In the genomic region with DNA sequence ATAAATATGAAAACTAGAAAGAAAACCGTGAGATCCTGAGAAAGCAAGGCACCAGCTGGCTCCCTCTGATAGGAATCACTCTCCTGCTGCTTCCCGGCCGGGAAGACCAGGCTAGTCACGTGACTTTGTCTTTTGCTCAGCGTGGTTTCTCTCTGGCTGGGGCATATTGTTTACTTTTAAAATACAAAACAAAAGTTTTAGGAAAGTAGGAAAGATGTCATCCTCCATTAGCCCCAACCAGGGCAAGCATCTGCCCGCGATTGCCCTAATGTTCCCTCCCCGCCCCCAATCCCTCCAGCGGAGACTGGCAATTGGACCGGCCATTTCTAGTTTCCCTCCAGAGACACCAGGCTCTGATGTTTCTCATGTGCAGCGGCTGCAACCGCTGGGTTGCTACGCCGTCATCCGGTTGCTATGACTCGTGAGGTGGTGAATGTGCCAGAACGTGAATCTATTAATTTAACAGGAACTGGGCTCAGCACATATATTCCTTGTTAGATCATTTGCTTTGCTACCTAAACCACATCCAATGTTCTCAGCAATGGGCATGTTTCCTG, we compare ENCODE assay signal across 8 mouse cellular contexts. TPM values are rescaled to one million over a fixed set of nuclear protein-coding genes. Genes with fewer than 3 reads are reported as not detected.
DNase-seq lines count a peak whose midpoint lies in the region; ATAC-seq lines count a peak whose summit lies in the region.

No protein-coding gene starts in this region.

- H3K4me3 ChIP-seq in intestine, embryonic 14.5 days (ENCODE audit: low read depth, low read length), result peak overlapping the region; percentile 35
- peak overlapping the region; percentile 32 for H3K4me3 ChIP-seq in limb, embryonic 15.5 days
- peak overlapping the region; percentile 29 for H3K4me3 ChIP-seq in midbrain, embryonic 14.5 days (replicated peaks; ENCODE audit: low read depth, low read length)
- H3K4me3 ChIP-seq in stomach, embryonic 15.5 days (replicated peaks), result peak overlapping the region; percentile 36

- no peaks in the 10 kb centered on the region for H3K27me3 ChIP-seq in intestine, embryonic 14.5 days (replicated peaks; ENCODE audit: control insufficient read depth, insufficient read depth, low read length)
- H3K27me3 ChIP-seq in limb, embryonic 15.5 days, result no peaks in the 10 kb centered on the region
- H3K27me3 ChIP-seq in midbrain, embryonic 14.5 days (ENCODE audit: control insufficient read depth, insufficient read depth, low read length), result no peaks in the 10 kb centered on the region
- H3K27me3 ChIP-seq in stomach, embryonic 15.5 days (replicated peaks), result no peaks in the 10 kb centered on the region

- H3K9me3 ChIP-seq in intestine, embryonic 14.5 days (ENCODE audit: control insufficient read depth, low read length), result no peaks in the 10 kb centered on the region
- H3K9me3 ChIP-seq in limb, embryonic 15.5 days, result no peaks in the 10 kb centered on the region
- H3K9me3 ChIP-seq in midbrain, embryonic 14.5 days (ENCODE audit: control insufficient read depth, low read length), result no peaks in the 10 kb centered on the region
- no peaks in the 10 kb centered on the region for H3K9me3 ChIP-seq in stomach, embryonic 15.5 days

- no peaks in the 10 kb centered on the region for H3K36me3 ChIP-seq in intestine, embryonic 14.5 days (ENCODE audit: control insufficient read depth, insufficient read depth, low read length)
- no peaks in the 10 kb centered on the region for H3K36me3 ChIP-seq in limb, embryonic 15.5 days
- H3K36me3 ChIP-seq in midbrain, embryonic 14.5 days (ENCODE audit: control insufficient read depth, insufficient read depth, low read length), result no peaks in the 10 kb centered on the region
- H3K36me3 ChIP-seq in stomach, embryonic 15.5 days, result no peaks in the 10 kb centered on the region

- peak; percentile 60 for DNase-seq in spleen, adult 12 weeks (ENCODE audit: low spot score)
- DNase-seq in spleen, postnatal 14 days (ENCODE audit: low spot score in 2 of 2), result no peak
- peak; percentile 77 for DNase-seq in embryo, embryonic 10 days (ENCODE audit: low spot score)
- peak; percentile 23 to 61 for DNase-seq in gastrocnemius, postnatal 36 days
- peak; percentile 85 for DNase-seq in intestine, embryonic 14.5 days (ENCODE audit: low spot score)
- DNase-seq in midbrain, embryonic 14.5 days, result peak; percentile 83

- H3K4me1 ChIP-seq in intestine, embryonic 14.5 days (replicated peaks; ENCODE audit: control insufficient read depth, insufficient read depth, low read length), result 0 out of 2 replicates have a peak, but pooled peaks cover 2% of the 10 kb centered on the region
- peaks cover 23% of the 10 kb centered on the region for H3K4me1 ChIP-seq in limb, embryonic 15.5 days
- H3K4me1 ChIP-seq in midbrain, embryonic 14.5 days (ENCODE audit: control insufficient read depth, insufficient read depth, low read length), result peaks cover 18% of the 10 kb centered on the region
- peaks cover 7% of the 10 kb centered on the region for H3K4me1 ChIP-seq in stomach, embryonic 15.5 days

- H3K4me2 ChIP-seq in intestine, embryonic 14.5 days (ENCODE audit: low read length), result peak overlapping the region; percentile 54
- H3K4me2 ChIP-seq in limb, embryonic 15.5 days, result peak overlapping the region; percentile 54
- peak overlapping the region; percentile 54 for H3K4me2 ChIP-seq in midbrain, embryonic 14.5 days (ENCODE audit: low read length)
- peak overlapping the region; percentile 51 for H3K4me2 ChIP-seq in stomach, embryonic 15.5 days

- ATAC-seq in intestine, embryonic 14.5 days (replicated peaks; ENCODE audit: low FRiP score, low TSS enrichment, low read depth), result no peak; the same call in 1 of the 2 replicates
- peak; percentile 52; the same call in 1 of the 2 replicates for ATAC-seq in limb, embryonic 15.5 days (ENCODE audit: insufficient number of reproducible peaks, low FRiP score, low TSS enrichment, low read depth)
- ATAC-seq in midbrain, embryonic 14.5 days (ENCODE audit: low FRiP score, low TSS enrichment), result peak; percentile 52; the same call in 1 of the 2 replicates
- ATAC-seq in stomach, embryonic 15.5 days (ENCODE audit: insufficient read depth, low FRiP score, low read depth), result no peak

- intact Hi-C loops in gastrocnemius, postnatal 36 days (cut with DNase I), result no loop called here

- 3% methylated on average over 17 of the region's 17 CpGs for WGBS in intestine, embryonic 14.5 days
- WGBS in limb, embryonic 15.5 days, result 2% methylated on average over 17 of the region's 17 CpGs
- under 1% methylated on average over 17 of the region's 17 CpGs for WGBS in midbrain, embryonic 14.5 days
- 3% methylated on average over 17 of the region's 17 CpGs for WGBS in stomach, embryonic 15.5 days

- H3K27ac ChIP-seq in intestine, embryonic 14.5 days (ENCODE audit: low read depth), result no peak overlapping the region
- peak overlapping the region; percentile 34; the same call in 1 of the 2 replicates for H3K27ac ChIP-seq in limb, embryonic 15.5 days
- peak overlapping the region; percentile 21 for H3K27ac ChIP-seq in midbrain, embryonic 14.5 days (replicated peaks; ENCODE audit: low read depth, low read length)
- no peak overlapping the region for H3K27ac ChIP-seq in stomach, embryonic 15.5 days

- H3K9ac ChIP-seq in intestine, embryonic 14.5 days (ENCODE audit: low read length), result peak overlapping the region; percentile 25
- H3K9ac ChIP-seq in limb, embryonic 15.5 days, result peak overlapping the region; percentile 20; the same call in 1 of the 2 replicates
- no peak overlapping the region; the same call in 1 of the 2 replicates for H3K9ac ChIP-seq in midbrain, embryonic 14.5 days (replicated peaks; ENCODE audit: low read length)
- H3K9ac ChIP-seq in stomach, embryonic 15.5 days, result no peak overlapping the region

RNA-seq across cellular contexts. Expression of gene Elmsan1, which starts 3.8 kb away (rescaled TPM):
- total RNA-seq in gastrocnemius, postnatal 36 days (2021), result 10 to 100 TPM in 1 of 2 experiments, 1 to 10 TPM in 1; 6.5 to 10.4 TPM
- 8.2 and 8.8 TPM in 2 replicates for polyA plus RNA-seq in intestine, embryonic 14.5 days (2014; fragmentation: Nextera tagmentation; extraction: Ambion mirVana)
- 13.2 and 13.8 TPM in 2 replicates for polyA plus RNA-seq in limb, embryonic 15.5 days (2015; fragmentation: Nextera tagmentation; extraction: Ambion mirVana)
- polyA plus RNA-seq in midbrain, embryonic 14.5 days (2014; fragmentation: Nextera tagmentation; extraction: Ambion mirVana), result 2.7 and 4.3 TPM in 2 replicates
- 9.9 and 10.5 TPM in 2 replicates for polyA plus RNA-seq in stomach, embryonic 15.5 days (2015; fragmentation: Nextera tagmentation; extraction: Ambion mirVana)

Comparison
In these comparisons a context has a peak if more than half of its experiments do, and no peak if none do; other contexts are left out.
1. DNase-seq: peak in spleen, adult 12 weeks (single experiment), embryo, embryonic 10 days (single experiment), gastrocnemius, postnatal 36 days (2 of 2), intestine, embryonic 14.5 days (single experiment) and midbrain, embryonic 14.5 days (single experiment); none in spleen, postnatal 14 days (0 of 2).
2. ATAC-seq: peak in limb, embryonic 15.5 days (single experiment) and midbrain, embryonic 14.5 days (single experiment); none in intestine, embryonic 14.5 days (single experiment) and stomach, embryonic 15.5 days (single experiment).
3. H3K27ac ChIP-seq: peak in limb, embryonic 15.5 days (single experiment) and midbrain, embryonic 14.5 days (single experiment); none in intestine, embryonic 14.5 days (single experiment) and stomach, embryonic 15.5 days (single experiment).
4. H3K9ac ChIP-seq: peak in intestine, embryonic 14.5 days (single experiment) and limb, embryonic 15.5 days (single experiment); none in midbrain, embryonic 14.5 days (single experiment) and stomach, embryonic 15.5 days (single experiment).
5. Peak in every context shown above with its lines, with median percentiles within 50 percentile points of each other: H3K4me2 ChIP-seq and H3K4me3 ChIP-seq.